ENCODE assay signal across 10 mouse cellular contexts in the genomic region with DNA sequence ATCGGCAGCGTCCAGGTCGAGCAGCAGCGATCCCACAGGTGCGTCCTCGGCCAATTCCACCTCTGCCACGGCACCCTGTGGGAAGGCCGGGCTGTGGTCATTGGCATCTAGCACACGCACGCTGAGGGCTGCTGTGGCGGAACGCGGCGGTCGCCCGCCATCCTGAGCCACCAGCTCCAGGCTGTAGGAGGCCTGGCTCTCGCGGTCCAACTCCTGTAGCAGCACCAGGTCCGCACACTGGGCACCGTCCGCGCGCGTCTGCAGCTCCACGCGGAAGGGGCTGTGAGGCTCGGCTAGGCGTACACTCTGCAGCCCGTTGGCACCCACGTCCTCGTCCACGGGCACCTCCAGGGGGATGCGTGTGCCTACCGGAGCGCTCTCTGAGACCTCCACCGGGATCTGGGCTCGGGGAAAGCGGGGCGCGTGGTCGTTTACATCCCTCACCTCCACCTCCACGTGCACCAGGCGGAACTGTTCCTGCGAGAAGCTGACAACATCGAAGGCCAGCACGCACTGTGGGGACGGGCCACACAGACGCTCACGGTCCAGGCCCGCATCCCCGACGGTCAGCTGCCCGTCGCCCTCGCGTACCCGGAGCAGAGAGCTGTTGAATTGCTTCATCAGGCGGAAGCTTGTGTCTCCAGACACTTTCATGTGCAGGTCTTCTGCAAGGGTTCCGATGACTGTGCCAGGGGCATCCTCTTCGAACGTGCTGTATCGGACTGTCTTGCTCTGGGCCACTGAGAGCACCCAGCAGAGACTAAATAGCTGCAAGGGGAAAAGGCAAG. TPM values are rescaled to one million over a fixed set of nuclear protein-coding genes. Genes with fewer than 3 reads are reported as not detected.
DNase-seq lines count a peak whose midpoint lies in the region; ATAC-seq lines count a peak whose summit lies in the region.
"Had no signal": no experiment of that assay in that cellular context is flagged by ENCODE, and none has a peak within 500 bp of the region (broad histone marks: within the 10 kb centered on the region; RNA-seq: fewer than 3 reads in every experiment).

No protein-coding gene starts in this region.

- no peaks in the 10 kb centered on the region for H3K9me3 ChIP-seq in intestine, embryonic 14.5 days (ENCODE audit: control insufficient read depth, low read length)
- H3K9me3 ChIP-seq in neural tube, embryonic 11.5 days (ENCODE audit: control insufficient read depth, low read length), result no peaks in the 10 kb centered on the region

- 0 out of 2 replicates have a peak, but pooled peaks have one; percentile 4 for ATAC-seq in frontal cortex, adult (ENCODE audit: low TSS enrichment)
- peak; percentile 41 for ATAC-seq in intestine, embryonic 14.5 days (replicated peaks; ENCODE audit: low FRiP score, low TSS enrichment, low read depth)
- peak; percentile 16 for ATAC-seq in neural tube, embryonic 11.5 days (ENCODE audit: insufficient read depth, low FRiP score, low TSS enrichment)

- no peak for DNase-seq in frontal cortex, postnatal 36 days (ENCODE audit: low spot score in 2 of 2)
- peak; percentile 53 for DNase-seq in right cerebral cortex, postnatal 10 days (ENCODE audit: low spot score in 2 of 2)
- DNase-seq in right cerebral cortex, adult 2 months (ENCODE audit: low spot score in 2 of 2), result no peak
- peak; percentile 55 for DNase-seq in intestine, embryonic 14.5 days (ENCODE audit: low spot score)
- DNase-seq in neural tube, embryonic 11.5 days (ENCODE audit: low spot score), result peak; percentile 44
- no peak for DNase-seq in natural killer cell, adult 2 months (ENCODE audit: low spot score in 2 of 2)
- no peak for DNase-seq in adrenal gland, postnatal 25 days

- peak overlapping the region; percentile 38 for H3K4me3 ChIP-seq in intestine, embryonic 14.5 days (ENCODE audit: low read depth, low read length)
- peak overlapping the region; percentile 49 for H3K4me3 ChIP-seq in neural tube, embryonic 11.5 days (ENCODE audit: low read depth, low read length)

- H3K27me3 ChIP-seq in intestine, embryonic 14.5 days (replicated peaks; ENCODE audit: control insufficient read depth, insufficient read depth, low read length), result peaks cover 94% of the 10 kb centered on the region
- peaks cover 59% of the 10 kb centered on the region for H3K27me3 ChIP-seq in neural tube, embryonic 11.5 days (ENCODE audit: control insufficient read depth, insufficient read depth, low read length)
- H3K27me3 ChIP-seq: CH12.LX had no signal

- no peaks in the 10 kb centered on the region for H3K36me3 ChIP-seq in intestine, embryonic 14.5 days (ENCODE audit: control insufficient read depth, insufficient read depth, low read length)
- no peaks in the 10 kb centered on the region for H3K36me3 ChIP-seq in neural tube, embryonic 11.5 days (ENCODE audit: control insufficient read depth, insufficient read depth, low read length)

- 5% methylated on average over 62 of the region's 62 CpGs for WGBS in intestine, embryonic 14.5 days
- 2% methylated on average over 60 of the region's 62 CpGs for WGBS in neural tube, embryonic 11.5 days

- peaks cover 8% of the 10 kb centered on the region; the same call in 1 of the 2 replicates for H3K4me1 ChIP-seq in intestine, embryonic 14.5 days (replicated peaks; ENCODE audit: control insufficient read depth, insufficient read depth, low read length)
- H3K4me1 ChIP-seq in neural tube, embryonic 11.5 days (ENCODE audit: control insufficient read depth, insufficient read depth, low read length), result peaks cover 30% of the 10 kb centered on the region

- H3K4me2 ChIP-seq in intestine, embryonic 14.5 days (ENCODE audit: low read length), result peak overlapping the region; percentile 78
- peak overlapping the region; percentile 72 for H3K4me2 ChIP-seq in neural tube, embryonic 11.5 days (ENCODE audit: low read depth)

- H3K27ac ChIP-seq in intestine, embryonic 14.5 days (ENCODE audit: low read depth), result no peak overlapping the region
- 0 out of 2 replicates have a peak overlapping the region, but pooled peaks have one; percentile 44 for H3K27ac ChIP-seq in neural tube, embryonic 11.5 days (ENCODE audit: low read depth, low read length)

- H3K9ac ChIP-seq in intestine, embryonic 14.5 days (ENCODE audit: low read length), result no peak overlapping the region
- H3K9ac ChIP-seq in neural tube, embryonic 11.5 days (ENCODE audit: low read length), result peak overlapping the region; percentile 31

RNA-seq across cellular contexts. Expression of gene Pcdh8, which starts 0.6 kb away (rescaled TPM):
- polyA plus RNA-seq in intestine, embryonic 14.5 days (2014; fragmentation: Nextera tagmentation; extraction: Ambion mirVana), result 0.19 and 0.31 TPM in 2 replicates
- 18.5 and 19.5 TPM in 2 replicates for polyA plus RNA-seq in neural tube, embryonic 11.5 days (2014; fragmentation: Nextera tagmentation; extraction: Ambion mirVana)
- 0.21 TPM in 1 of 2 replicates, not detected in the other for total RNA-seq in adrenal gland, postnatal 25 days (2021)
- total RNA-seq: CH12.LX had no signal
- polyA plus RNA-seq: spleen, adult 2 months had no signal

Comparison
In these comparisons a context has a peak if more than half of its experiments do, and no peak if none do; other contexts are left out.
1. DNase-seq: peak in right cerebral cortex, postnatal 10 days (2 of 2), intestine, embryonic 14.5 days (single experiment) and neural tube, embryonic 11.5 days (single experiment); none in frontal cortex, postnatal 36 days (0 of 2), right cerebral cortex, adult 2 months (0 of 2), natural killer cell, adult 2 months (0 of 2) and adrenal gland, postnatal 25 days (single experiment).
2. RNA of gene Pcdh8, which starts 0.6 kb away (polyA plus RNA-seq): 18.5 to 19.5 TPM in neural tube, embryonic 11.5 days; 0.19 to 0.31 TPM in intestine, embryonic 14.5 days; every median in the first group is over 10 times any median in the second.
3. Peak in every context shown above with its lines, with median percentiles within 50 percentile points of each other: ATAC-seq.